Mouse (Mus musculus) cerebellum, postnatal 10 days (tissue): ENCODE measurements around the gene Lyzl4.

Experiments
- DNase-seq, 2 experiments: peaks; one replicate each; pipeline ENCODE4 v3.0.0; 2021; ENCODE audit warnings: mixed read lengths in 2 of 2

Lyzl4 gene

DNA sequence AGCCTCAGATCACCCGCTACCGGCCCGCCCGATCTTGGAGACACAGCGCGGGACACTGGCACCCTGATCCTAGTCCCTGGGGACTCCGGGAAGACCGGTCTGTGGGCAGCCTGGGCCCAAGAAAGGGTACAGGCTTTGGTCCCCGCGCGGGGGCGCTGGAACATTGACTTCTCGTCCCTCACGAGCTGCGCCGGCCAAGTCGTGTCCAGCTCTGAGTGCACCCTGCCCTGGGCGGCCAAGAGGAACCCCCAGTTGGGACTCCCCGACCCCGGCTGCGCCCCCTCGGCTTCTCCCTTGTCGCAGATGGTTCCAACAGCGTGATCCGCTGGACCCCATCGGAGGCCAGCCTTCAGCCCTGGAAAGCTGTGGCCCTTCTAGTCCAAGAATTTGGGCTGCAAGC, at the start of gene Lyzl4:
Lyzl4 (minus strand) TSS at position 96 of the 400 bp plus-strand sequence.
- DNase-seq = peak; percentile 94 to 95

DNA sequence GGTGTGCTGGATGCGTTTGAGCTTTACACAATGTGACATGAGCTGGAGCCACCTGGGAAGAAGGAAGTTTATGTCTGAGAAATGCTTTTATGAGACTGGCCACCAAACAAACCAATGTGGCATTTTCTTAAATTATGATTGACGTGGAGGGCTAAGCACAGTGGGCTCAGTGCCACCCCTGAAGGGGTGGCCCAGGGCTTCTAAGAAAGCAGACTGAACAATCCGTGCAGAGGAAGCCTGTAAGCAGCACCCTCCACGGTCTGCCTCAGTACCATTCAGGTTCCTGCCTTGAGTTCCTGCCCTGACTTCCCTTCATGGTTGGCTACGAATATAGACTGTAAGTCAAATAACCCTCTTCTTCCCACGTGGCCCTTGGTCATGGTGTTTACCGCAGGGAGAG, 48.8 kb upstream of the Lyzl4 start:
- DNase-seq = no peak

DNA sequence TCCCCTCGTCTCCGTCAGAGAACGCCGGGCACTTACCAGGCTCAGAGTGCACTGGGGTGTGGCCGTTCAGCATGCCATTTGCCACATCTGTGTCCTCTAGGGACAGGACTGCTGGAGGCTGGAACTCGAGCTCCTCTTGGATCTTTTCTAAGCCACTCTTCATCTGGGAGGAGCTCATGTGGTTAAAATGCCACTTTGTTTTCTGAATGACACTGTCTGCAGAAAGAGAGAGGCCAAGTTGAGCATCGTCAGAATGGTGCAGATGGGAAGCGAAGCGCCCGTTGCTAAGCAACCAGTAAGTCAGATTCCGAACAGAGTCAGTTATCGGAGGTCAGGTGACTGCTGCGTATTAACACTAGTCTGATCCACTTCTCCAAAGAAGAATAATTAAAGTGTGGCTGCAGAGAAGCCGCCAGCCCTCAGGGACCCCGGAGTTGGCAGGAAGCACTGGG, 48.3 kb upstream of the Lyzl4 start:
- DNase-seq = peak; percentile 58 to 69

DNA sequence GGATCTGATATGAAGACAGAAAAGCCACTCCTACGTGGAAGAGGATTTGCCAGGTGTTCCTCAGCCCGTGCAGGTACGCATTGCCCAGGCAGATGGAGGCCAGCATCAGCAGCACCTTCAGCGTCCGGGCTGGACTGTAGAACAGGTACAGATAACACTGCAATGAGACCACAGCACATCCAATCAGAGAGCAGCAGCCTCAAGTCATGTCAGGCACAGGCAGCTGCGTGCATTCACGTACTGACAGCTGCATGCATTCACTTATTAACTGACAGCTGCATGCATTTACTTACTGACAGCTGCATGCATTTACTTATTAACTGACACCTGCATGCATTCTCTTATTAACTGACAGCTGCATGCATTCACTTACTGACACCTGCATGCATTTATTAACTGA, 42.8 kb upstream of the Lyzl4 start:
- DNase-seq = no peak

DNA sequence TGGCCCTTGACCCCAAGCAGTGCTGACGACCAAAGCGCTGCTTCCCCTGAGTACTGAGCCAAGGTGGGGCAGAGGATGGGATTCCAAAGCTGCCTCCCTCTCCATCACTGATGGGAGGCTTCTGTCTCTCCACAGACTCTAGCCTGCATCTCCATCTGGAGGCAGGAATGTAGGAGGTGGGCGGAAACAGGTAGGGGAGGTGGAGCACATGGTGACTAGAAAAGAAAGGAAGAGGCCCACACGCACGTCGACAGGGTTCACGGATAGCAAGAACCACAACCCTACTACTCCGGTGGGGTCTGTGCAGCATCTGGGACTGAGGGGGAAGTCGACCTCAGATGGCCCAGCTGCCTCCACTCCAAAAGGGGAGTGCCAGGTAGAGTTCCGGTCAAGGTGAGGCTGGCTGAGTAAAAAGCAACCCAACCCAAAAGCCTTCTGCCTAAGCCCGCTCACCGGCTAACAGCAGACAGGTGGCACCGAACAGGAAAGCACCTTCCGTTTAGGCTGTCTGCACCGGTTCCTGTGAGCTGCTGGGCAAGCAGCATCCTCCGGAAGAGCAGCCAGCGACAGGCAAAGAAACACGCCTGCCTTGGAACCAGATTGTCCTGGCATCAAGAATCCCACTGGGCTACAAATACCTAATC, 40.3 kb upstream of the Lyzl4 start:
- no peak for DNase-seq

DNA sequence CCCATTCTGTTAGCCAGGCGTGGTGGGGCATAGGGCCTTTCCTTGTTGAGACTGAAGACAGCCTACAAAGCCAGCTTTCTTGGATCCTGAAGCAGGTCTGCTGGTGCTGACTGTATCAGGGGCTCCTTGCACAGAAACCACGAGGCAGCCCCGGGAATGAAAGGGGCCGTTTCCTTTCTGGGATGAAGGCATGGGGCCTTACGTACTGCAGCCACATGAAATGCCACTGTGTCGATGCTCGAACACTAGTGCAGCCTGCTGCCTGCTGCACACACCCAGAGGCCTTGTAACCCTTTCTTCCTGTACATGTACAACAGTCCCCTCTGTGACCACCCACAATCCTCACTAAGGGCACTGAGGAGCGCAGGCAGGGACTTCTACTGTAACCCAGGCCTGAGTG, 39.3 kb upstream of the Lyzl4 start:
- DNase-seq = no peak

DNA sequence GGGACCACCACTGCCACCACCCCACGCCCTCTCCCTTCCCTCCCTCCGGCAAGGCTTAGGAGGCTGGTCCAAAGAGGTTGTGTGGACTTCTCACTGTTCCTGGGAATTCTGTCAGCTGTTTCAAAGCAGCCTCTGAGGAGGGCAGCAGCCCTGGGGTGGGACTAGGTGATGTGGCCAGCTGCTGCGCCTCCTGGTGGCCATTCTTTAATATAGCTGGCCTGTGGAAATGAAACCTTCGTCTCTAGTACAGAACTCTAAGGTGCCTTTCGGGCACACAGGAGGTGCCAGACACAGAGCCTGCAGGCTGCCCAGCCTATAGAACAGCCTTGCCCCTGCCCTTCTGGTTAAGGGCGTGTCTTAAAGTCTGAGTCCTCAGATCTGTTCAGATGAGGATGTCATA, 37.7 kb upstream of the Lyzl4 start:
- peak; percentile 78 to 80 for DNase-seq

DNA sequence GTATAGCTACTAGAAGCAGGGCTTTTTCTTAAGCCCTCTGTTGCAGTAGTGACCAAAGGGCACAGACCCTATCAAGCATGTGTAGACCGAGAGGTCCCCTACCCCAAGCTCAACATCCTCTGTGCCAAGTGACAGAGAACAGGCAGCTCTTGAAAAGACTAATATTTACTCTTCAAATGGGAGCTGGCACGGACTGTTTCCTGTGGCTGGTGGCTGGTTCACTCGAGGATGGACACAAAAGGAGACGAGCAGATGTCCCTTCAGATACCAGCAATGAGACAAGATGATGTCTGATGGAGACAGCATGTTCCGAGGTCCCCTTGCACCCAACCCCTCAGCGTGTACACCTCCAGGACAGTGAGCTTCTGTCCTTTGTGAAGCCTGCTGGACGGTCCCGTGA, 35.6 kb upstream of the Lyzl4 start:
- DNase-seq = no peak

DNA sequence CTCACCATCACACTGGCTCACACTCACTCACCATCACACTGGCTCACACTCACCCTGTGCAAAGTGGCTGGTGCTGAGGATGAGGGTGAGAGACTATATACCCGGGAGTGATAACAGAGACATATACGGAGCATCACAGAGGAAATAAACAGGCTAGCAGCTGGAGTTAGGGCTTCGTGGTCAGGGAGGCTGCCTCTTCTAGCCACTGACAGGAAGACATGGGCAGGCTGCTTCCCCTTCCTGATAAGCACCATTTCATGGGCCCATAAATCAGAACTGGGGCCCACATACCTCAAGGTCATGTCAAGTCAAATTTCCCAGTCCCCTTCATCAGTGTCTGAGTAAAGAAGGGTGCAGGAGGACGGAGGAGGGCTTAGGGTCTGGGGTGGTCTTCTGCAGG, 35.2 kb upstream of the Lyzl4 start:
- no peak for DNase-seq

DNA sequence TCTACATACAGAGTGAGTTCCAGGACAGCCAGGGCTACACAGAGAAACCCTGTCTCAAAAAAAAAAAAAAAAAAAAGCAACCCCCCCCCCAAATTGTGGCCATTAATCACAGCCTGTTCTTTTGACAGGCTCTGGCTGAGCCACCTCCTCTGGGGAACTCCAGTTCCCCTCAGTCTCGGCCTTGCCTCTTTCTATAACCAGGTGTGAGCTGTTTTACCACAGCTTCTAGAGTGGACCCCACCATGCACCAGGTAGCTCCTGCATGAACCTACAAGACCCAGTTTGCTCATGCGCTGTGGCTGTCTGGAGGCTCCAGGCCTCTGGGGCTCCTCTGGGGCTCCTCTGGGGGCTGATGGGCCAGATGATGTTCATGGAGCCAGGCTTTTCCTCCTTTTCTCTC, 33.7 kb upstream of the Lyzl4 start:
- DNase-seq = no peak

DNA sequence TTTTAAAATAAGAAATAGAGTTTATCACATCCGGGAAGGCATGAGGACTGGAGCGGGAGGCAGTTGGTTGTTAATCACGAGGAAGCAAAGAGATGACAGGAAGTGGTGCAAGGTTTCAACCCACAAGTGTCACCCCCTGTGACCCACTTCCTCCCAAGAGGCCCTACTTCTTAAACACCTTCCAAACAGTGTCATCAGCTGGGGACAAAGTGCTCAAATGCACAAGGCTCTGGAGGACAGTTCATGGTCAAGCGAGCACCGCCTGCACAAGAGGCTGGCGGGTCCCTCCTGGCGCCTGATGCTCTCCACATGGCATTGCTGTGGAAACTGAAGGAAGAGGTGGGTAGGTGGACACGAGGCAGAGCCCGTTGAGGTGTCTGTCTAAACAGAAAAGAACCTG, 33.1 kb upstream of the Lyzl4 start:
- no peak for DNase-seq

DNA sequence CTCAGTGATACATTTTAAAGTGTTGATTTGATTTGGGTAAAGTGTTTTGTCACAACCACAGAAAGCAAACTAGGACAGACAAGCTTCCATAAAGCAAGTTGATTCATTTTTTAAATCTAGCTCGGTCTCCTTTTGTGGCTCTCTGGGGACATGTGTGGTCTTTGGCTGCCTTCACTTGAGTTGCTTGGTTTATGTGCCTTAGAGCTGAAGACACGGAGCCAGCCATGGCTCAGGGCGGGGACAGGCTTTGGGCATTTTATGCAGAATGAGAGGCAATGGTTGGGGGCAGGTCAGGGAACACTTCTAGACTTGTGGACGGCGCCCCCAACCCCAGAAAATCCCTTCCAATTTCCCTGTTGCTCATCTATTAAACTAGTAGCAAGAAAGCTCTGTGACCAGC, 31.8 kb upstream of the Lyzl4 start:
- no peak for DNase-seq

DNA sequence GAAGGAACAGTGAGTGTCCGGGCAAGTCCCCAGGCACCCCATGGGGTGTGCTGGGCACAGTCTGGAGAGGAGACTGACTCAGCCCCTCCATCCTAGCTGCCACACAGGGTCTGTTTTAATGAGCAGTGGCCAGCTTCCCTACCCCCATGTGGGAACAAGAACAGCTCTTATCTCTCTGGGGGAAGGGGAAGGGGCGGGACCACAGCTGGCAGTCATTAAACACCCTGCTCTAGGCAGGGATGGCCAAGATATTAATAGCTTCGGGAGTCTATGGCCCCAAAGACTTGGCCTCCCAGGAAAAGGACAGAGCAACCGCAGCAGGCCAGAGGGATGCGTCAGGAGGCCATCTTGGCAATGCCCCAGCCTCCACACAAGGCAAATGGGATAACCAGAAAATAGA, 30.4 kb upstream of the Lyzl4 start:
- peak in 1 of 2 experiments; percentile 46 for DNase-seq

DNA sequence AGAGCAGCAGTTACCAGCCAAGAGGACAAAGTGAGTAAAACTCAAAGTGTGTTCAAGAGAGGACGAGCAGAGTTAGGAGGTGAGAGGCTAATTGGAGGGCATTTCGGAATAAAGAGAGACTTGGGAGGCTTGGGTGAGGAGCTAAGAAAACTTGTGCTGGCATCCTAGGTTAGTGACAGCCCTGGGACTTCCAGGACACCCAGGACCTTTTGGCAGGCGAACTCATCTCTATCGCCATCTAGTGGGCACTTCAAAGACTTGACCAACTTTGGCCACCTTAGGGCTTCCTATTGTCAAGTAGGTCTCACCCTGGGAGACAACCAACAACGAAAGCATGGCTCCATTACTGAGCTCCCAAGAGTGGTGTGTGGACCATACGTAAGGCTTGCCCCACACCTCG, 29.4 kb upstream of the Lyzl4 start:
- peak; percentile 68 to 80 for DNase-seq

DNA sequence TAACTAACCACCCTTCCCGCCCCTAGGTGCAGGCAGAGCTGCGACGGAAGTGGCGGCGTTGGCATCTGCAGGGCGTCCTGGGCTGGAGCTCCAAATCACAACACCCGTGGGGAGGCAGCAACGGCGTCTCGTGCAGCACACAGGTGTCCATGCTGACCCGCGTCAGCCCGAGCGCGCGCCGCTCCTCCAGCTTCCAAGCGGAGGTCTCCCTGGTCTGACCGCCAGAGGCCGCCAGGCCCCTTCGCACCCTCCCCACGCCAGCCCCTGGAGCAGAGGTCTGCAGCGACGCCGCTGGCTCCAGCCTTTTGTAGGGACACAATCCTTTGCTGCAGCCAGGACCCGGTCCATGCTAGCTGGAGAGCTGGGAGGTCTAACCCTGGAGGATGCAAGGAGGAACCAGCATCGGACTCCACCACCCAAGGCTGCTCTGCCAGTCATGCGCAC, 27.5 kb upstream of the Lyzl4 start:
- DNase-seq = peak; percentile 77 to 83

DNA sequence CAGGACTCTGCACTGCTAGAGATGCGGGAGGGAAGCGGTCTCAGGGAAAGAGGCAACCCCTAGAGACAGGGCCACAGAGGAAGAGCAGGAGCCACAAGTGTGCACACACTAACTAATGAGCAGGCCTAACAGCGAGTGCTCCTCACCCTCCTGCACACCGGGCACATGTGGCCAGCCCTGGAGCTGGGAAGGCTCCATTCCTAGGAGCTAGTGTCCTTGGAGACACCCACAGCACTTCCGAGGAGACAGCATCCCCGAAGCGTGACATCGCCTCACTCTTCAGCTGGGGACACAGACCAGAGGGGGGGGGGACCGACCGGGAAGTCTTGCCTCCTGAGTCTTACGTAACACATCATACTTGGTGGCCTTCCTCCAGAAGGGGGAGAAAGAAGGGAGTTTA, 25.9 kb upstream of the Lyzl4 start:
- DNase-seq = peak in 1 of 2 experiments; percentile 30

DNA sequence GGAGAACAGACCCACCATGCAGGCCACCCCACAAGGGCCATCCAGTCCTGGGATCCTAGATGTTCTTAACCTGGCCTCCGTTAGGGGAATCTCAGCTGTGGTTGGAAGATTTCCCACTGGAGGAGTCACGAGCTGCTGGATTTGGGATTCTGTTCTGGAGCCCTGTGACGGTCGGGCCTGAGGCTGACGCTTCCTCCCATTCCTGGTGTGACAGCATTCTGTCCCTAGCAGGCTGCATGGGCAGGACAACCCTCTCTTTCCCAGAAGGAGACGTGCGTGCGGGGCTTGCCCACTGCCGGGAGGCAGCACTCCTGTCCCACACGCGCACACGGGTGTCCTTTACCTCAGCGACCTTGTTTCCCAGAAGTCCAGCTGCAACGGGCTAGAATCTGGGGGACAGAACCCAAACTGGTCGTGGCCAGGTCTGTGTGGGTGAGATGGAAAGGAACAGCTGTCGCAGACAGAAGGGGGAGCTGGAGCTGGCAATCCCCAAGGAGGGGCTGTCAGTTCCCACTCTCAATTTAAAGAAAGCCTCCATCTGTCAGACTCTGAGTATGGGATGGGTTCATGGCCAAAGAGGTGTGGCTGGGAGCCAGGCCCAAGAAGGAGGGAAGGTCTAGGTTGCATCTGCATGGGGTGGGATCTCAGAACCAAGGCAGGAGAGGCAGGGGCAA, 25.2 kb upstream of the Lyzl4 start:
- DNase-seq = peak; percentile 80 to 89

DNA sequence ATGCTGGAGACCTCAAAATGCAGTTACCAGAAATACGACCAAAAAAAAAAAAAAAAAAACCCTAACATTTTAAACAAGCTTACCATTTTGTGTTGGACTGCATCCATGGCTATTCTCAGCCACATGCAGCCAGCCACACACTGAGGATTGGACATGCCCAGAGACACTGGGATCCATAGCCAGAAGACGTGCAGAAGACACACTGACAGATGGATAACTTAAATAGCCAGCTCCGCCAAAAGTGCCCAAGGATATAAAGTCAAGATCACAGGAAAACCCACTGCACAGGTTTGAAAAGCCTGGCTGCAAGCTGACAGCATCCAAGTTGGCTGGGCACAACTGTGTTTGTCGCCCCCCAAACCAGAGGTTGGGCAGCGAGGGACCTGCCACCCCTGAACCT, 22.2 kb upstream of the Lyzl4 start:
- no peak for DNase-seq

DNA sequence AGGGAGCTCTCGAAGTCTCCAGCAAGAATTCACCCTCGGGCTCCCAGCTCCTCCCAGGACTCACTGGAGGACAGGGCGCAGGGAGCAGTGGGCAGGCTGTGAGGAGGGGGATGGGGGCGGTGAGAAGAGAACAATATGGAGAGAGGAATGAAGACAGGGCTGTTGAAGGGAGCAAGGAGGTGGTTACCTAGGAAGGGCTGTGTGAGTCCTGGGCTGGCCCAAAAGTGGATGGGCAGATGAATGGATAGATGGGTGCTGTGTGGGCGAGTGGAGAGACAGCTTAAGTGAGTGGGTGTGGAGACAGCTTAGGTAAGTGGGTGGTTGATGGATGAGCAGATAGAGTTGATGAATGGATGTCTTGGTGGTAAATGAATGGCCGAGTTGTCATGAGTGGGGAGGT, 21.6 kb upstream of the Lyzl4 start:
- DNase-seq = no peak

DNA sequence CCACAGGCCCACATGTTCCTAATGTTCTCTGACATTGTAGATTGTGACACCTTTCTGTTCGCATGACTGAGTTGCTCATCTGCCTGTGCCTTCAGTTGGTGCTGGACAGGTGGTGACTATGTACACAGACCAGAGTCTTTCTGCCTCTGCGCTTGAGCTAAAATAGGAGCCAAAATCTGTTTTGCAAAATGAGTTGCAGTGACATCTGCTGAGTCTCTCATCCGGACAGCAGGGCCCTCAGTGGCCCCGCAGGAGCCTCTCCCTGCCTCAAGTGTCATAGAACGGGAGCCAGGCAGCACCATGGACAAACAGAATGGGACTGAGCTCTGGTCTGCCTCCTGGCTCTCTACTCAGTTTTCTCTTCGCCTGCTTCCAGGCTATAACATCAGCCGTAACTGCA, 17.9 kb upstream of the Lyzl4 start:
- peak; percentile 40 to 60 for DNase-seq

DNA sequence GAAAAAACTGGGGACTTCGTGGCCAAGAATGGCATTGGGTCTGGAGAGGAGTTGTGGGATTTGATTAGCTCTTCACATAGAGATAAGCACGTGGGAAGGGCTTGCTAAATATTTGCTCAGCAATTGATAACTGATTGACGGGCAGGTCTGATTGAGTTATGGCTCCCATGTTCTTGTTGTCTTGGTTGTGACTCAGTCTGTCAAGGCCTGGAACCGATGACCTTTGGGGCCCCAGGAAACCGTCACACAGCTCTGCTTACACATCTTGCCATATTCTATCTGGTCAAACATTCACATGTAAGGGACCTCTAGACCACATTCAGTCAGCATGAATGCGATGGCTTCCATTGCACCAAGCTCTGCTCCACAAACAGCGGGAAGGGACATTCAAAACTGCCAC, 16.4 kb upstream of the Lyzl4 start:
- DNase-seq = no peak

DNA sequence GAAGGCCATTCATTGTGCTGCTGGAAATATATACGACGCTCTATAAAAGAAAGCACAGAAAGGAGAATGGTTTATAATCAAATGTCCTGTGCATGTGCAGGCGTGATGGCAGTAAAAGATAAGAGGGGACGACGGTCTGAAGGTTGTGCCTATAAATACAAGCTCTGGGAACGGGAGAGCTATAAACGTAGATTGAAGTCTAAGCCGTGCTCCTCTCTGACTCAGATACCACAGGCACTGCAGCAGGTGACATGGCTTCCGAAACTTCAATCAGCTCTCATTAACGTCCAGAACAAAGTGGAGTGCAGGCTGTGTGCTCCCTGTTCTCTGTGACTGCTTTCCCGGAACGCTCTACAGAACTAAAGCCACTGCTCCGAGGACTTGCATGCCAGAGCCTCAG, 15.2 kb upstream of the Lyzl4 start:
- DNase-seq = no peak

DNA sequence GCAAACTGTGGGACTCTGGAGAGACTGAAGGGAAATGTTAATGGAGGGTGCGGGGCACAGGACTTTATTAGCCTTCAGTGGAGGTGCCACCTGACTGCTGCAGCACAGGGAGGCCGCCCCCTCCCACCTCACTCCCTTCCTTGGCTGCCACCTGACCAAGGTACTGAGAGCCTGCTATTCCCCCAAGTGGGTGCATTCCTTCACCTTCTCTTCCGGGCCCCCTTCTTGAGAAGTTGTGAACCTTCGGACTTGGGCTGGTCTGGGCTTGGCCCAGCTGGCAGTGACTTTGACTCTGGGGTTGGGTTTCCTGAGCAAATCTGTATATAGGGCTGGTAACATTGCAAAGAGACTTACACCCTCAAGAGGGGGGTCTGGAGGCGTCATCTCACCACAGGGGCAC, 14.4 kb upstream of the Lyzl4 start:
- DNase-seq = no peak

DNA sequence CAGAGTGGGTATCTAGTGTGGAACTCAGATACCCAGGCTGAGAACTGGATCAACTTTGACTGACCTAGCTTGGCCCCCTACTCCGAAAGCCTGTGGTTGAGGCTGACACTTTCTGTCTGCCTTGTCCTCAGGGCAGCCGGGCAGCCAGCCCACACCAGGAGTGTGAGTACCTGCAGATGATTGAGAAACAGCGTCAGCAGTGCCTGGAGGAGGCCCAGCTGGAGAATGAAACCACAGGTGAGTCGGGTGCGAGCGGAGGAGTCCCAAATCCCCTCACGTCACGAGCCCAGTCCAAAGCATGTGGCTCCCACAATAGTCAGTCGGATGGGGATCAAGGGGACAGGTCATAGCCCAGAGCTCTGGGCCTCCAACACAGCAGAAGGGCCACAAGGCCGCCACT, 11.8 kb upstream of the Lyzl4 start:
- DNase-seq = no peak

DNA sequence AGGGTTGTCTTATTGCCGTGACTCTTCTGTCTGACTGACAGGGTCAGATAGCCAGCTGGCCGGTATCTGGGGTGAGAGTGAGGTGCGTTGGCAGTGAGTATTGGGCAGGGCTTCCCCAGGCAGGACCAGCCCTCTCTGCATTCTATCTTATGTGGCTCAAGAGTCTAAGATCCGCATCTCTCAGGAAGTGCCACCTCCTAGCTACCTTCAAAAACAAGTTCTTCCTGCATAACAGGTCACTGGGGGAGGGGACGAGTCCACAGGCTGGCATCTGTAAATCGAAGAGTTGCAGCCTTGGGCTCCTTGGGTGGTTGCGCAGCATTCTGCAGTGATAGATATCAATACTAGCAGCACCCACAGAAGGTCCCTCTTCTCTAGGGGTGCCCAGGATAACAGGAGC, 5.1 kb upstream of the Lyzl4 start:
- no peak for DNase-seq
